Mouse (Mus musculus): ENCODE results near the gene Sgf29. TPM values are rescaled to one million over a fixed set of nuclear protein-coding genes. Genes with fewer than 3 reads are reported as not detected.
A peak's percentile ranks its signal among the peaks of the same experiment; 100 is the strongest.
"Not testable (repeated sequence)": the region's sequence is repeated elsewhere in the genome, so short reads cannot be mapped to it uniquely, and the experiment has no call there.

Gene Sgf29
- total RNA-seq, 2 experiments from 2014 or later, result 26.0 to 32.0 TPM

DNA sequence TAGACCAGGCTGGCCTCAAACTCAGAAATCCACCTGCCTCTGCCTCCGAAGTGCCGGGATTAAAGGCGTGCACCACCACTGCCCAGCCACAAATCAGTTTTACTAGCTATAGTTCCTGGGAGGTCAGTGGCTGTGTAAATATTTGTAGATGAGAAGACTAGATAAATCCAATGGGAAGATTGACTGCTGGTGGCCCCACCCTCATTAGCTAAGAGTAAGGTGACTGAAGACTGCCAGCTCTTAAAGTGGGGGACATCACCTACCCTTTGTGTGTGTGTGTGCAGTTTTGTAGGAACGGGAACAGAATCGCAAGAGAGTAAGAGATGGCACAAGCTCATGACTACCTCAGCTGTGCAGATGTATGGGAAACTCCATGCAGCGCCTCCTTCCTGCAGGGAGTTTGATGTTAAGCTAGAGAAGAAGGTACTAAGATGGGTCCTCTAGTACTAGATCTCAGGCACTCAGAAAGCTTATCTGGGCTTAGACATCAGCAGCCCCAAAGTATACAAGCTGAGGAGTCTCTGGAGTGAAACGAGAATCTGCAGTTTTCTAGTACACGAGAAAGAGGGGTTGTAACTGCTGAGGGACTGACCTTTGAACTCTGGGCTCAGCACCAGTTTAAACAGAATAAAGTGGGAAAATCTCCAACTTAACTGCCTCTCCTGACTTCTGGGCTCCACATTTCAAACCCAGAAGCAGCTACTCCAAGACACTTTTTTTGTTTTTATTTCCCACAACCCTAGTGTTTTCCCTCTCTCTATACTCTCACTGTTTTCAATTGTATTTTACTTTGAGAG, 29.6 kb downstream of the Sgf29 start:
- no peak for DNase-seq
- intact Hi-C loops (cut with DNase I), result no loop called here

GRCm38 (mm10) chr7:126679683-126680082, 30.6 kb downstream of the Sgf29 start:
- intact Hi-C loops (cut with DNase I), result no loop called here
- DNase-seq, result no peak

GRCm38 (mm10) chr7:126681221-126681620, 32.1 kb downstream of the Sgf29 start:
- DNase-seq, result no peak
- intact Hi-C loops (cut with DNase I), result no loop called here

DNA sequence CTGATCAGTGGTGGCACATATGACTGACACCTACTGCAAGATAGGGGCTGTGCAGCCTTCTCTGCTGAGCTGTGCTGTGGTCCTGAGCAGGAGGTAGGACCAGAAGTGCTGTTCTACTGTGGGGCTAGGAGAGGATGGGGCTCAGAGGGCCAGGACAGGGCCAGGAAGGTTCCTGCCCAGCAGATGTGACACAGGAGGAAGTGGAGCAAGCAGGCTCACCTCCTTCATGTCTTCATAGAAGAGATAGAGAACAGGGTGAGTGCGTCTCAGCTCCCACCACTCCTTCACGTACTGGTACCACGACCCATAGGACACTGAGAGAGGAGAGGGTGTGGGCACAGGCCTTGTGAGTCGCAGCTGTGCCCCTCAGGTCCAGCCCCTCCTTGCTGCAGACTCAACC, 39.0 kb downstream of the Sgf29 start:
- DNase-seq; intact Hi-C loops (cut with DNase I): not testable (repeated sequence)

GRCm38 (mm10) chr7:126689021-126689420, 39.9 kb downstream of the Sgf29 start:
- intact Hi-C loops (cut with DNase I), result no loop called here
- DNase-seq, result no peak

DNA sequence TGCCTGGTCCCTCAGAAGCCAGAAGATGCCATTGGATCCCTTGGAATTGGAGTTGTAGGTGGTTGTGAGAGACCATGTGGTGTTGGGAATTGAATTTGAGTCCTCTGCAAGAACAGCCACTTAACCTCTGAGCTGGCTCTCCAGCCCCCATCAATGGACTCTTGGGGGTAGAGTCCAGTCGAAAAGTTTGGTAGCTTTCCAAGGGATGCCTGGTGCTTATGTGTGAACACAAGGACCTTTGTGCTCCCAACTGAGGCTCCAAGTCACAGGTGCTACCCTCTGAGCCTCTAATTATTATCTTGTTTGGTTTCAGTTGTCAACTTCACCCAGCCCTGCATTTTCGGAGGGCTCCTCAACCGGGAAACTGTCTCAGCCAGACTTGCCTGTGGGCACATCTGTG, 41.6 kb downstream of the Sgf29 start:
- intact Hi-C loops (cut with DNase I), result no loop called here
- no peak for DNase-seq

DNA sequence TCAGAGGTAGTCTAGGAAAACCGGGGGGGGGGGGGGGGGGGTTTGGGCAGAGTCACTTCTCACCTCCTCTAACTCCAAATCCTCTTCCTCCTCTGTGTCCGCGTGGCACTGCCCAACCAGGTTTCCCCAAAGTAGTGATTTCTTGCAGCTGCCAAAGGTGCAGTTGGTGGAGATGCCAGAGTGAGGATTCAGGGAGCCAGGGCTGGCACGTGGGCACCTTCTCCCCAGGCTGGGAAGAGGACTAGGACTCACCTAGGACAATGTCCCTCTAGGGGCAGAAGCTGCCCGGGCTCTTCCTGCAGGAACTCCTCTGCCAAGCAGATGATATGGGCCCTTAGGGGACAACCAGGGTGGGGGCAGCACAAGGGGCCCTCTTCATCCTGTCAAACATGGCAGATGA, 42.6 kb downstream of the Sgf29 start:
- no peak for DNase-seq
- intact Hi-C loops (cut with DNase I), result no loop called here

GRCm38 (mm10) chr7:126692426-126692825, 43.3 kb downstream of the Sgf29 start:
- intact Hi-C loops (cut with DNase I), result no loop called here
- DNase-seq, result no peak

- intact Hi-C loops (cut with DNase I), result loop anchor here (1.0 kb wide), 1 partner anchor 50 kb away; no protein-coding TSS in a partner anchor
- DNase-seq, result peak; percentile 88 to 93
Observed at GRCm38 (mm10) chr7:126693256-126693655, 44.1 kb downstream of the Sgf29 start.

DNA sequence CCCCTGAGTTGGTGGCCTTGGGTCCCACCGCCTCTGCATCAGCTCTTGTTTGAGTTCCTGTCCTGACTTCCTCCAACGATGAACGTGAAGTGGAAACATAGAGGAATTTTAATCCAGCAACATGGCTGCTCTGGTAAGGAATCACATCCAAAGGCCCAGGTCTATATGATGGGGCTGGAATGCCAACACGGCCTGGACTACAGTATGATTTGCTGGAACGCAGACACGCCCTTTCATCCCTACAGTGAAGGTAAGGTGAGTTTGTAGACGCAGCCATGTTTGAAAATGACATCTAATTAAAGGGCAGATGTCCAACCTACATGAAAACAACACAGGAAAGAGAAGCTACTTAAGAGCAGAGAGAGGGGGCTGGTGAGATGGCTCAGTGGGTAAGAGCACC, 44.7 kb downstream of the Sgf29 start:
- intact Hi-C loops (cut with DNase I), result loop anchor here (1.0 to 2.0 kb wide), 2 partner anchors 50 to 115 kb away; no protein-coding TSS in a partner anchor
- DNase-seq, result no peak

DNA sequence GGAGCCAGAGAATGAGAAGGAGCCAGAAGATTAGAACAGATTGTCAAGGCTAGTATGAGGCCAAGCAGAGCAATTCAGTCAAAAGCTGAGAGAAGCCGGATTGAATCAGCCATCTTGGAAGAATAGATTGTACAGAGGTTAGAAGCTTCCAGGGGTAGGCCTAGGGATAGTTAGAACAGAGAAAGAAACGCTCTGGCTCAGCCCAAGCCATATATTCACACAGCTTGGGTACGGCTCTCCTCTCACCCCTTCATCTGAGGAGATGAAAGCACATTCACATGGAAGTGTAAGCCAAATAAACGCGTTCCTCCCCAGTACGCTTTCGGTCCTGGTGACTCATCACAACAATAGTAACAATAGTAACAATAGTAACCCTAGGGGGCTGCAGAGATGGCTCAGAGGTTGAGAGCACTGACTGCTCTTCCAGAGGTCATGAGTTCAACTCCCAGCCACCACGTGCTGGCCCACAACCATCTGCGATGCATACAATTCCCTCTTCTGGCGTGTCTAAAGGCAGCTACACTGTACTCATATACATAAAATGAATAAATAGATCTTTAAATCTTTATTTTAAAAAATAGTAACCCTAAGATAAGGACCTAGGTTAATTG, 45.4 kb downstream of the Sgf29 start:
- intact Hi-C loops (cut with DNase I), result loop anchor here (2.0 to 5.0 kb wide), 2 partner anchors 116 to 212 kb away; no protein-coding TSS in a partner anchor

DNA sequence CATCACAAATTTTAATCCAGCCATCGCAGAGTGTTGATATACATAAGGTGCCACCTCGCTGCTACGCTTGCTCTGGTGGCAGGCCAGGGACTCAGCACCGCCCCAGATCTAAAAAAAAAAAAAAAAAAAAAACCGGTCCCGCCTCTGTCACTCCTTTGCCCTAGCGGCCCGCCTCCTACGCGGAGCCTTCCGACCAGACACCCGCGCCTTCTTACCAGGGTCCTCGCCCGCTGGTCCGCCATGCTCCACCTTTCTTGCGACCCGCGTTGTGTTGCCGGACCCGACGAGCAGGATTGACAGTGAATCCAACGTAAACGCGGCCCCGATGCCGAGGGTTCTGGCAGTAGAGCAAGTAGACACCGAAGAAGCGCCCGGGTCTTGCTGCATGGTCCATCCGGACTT, 46.1 kb downstream of the Sgf29 start, which contains the start of gene Bola2:
Gene Bola2 (plus strand): TSS at position 192 of the 402 bp plus-strand sequence.
- peak; percentile 77 to 81 for DNase-seq
- intact Hi-C loops (cut with DNase I), result loop anchor here (2.0 to 5.0 kb wide), 2 partner anchors 116 to 213 kb away; no protein-coding TSS in a partner anchor

More for the DNA sequence above, 45.4 kb downstream of the Sgf29 start:
- DNase-seq, result no peak

DNA sequence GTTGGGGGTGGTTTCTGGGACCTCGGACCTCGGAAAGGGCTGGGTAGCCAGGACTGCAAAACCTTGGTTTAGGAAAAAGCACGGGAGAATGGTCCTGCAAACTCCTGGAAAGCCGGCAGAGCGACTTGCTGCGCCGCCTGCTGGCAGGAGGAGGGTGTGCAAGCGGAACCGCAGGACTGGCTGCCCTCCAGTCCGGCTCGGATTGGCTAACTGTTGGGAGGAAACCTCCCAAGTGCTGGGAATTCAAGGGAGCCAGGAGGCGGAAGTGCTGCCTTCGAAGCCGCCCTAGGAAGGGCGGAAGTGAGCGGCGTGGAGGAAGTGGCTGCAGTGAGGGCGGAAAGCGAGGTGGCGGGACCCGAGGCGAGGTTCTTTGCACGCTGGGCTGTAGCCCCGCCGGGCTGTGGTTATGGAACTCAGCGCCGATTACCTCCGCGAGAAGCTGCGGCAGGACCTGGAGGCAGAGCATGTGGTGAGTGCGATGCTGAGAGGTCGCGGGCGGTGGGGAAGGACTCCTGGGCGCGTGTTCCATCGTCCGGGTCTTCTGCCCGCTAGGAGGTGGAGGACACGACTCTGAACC, 46.6 kb downstream of the Sgf29 start, which contains the start of gene Slx1b:
Gene Slx1b (minus strand): TSS at position 154 of the 577 bp plus-strand sequence.
- intact Hi-C loops (cut with DNase I), result loop anchor here (2.0 to 5.0 kb wide), 2 partner anchors 117 to 213 kb away; no protein-coding TSS in a partner anchor
- peak; percentile 97 for DNase-seq

DNA sequence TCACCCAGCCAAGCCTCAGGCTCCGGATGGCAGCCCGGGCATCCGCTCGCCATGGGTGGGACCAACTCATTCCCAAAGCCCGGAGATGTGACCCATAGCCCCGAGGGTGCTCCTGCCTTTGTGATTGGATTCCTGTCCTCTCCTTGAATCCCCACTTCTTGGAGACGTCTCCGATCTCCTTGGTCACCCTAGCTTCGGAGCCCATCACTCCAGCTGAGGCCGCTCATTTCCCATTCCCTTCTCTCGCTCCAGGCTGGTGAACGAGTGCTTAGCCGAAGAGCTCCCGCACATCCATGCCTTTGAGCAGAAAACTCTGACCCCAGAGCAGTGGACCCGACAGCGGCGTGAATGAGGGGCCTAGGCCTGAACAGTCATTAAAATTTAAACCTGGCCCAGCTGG, 47.2 kb downstream of the Sgf29 start:
- intact Hi-C loops (cut with DNase I), result loop anchor here (5.0 kb wide), 1 partner anchor 214 kb away; no protein-coding TSS in a partner anchor
- DNase-seq, result no peak

GRCm38 (mm10) chr7:126696886-126697285, 47.8 kb downstream of the Sgf29 start:
- intact Hi-C loops (cut with DNase I), result loop anchor here (5.0 kb wide), 1 partner anchor 215 kb away; no protein-coding TSS in a partner anchor
- no peak for DNase-seq

GRCm38 (mm10) chr7:126697838-126698237, 48.7 kb downstream of the Sgf29 start:
- no peak for DNase-seq
- intact Hi-C loops (cut with DNase I), result loop anchor here (5.0 kb wide), 1 partner anchor 216 kb away; no protein-coding TSS in a partner anchor

DNA sequence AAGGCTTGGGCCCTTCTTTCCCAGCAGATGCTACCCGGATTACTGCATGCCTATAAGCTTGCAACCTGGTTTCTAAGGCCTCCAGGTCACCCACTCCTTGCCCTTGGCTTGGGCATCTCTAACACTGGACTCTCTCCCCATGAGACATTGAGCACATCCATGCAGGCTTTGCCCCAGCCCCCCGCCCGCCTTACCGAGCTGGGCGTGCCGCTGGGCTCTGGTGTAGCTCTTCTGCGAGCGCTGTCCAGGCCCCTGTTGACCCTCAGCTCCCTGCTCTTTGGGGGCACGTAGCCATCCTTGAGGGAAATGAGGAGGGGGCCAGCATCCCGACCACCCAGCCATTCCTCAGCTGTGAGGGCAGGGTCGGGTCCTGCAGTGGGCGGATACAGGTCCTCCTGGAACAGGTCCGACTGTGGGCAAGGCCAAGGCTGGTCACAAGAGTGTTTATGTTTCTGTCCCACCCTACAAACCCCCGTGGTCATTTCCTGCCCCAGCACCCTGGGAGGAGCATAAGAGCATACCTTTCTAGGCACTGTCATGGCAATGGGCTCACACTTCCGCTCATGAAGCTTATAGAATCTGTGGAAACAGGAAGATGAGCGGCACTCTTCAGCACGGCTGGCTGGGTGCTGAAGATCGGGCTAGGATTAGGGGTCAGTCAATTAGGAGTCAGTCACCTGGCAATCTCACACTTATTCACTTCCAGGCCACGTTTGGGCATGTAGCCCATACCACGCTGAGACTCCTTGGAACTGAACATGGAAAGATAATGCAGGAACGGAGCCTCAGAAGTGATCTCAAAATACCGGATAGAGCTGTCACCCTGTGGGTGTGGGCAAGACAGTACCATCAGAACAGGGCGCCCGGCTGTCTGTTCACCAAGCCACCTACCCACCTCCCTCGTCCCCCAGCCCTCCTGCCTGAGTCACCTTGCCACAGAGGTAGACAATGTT, 51.2 kb downstream of the Sgf29 start:
- intact Hi-C loops (cut with DNase I), result no loop called here

DNA sequence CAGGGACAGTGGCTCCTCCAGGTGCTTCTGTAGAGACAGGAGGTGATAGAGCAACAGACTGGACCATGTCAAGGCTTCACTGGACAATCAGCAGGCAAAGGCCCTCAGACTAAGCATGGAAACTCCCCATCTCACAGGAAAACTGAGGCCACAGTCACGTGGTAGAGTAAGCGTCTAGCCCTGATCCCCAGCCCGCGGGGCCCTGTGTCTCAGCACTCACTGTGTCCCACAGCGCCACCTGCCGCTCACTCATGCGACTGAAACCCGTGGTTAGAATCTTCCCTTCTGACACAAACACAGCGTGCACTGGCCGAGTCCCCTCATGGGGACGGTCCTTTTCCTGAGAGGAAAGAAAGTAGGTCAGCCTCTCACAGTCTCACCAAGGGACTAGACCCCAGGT, 52.0 kb downstream of the Sgf29 start:
- DNase-seq, result peak; percentile 91 to 95
- intact Hi-C loops (cut with DNase I), result no loop called here

More for the DNA sequence above, 51.2 kb downstream of the Sgf29 start:
- no peak for DNase-seq

- DNase-seq, result no peak
- intact Hi-C loops (cut with DNase I), result no loop called here
Observed at GRCm38 (mm10) chr7:126701559-126702357, 52.6 kb downstream of the Sgf29 start.
